ENCODE assay signal across 25 mouse cellular contexts in genomic region chr12:101074821-101075429, GRCm38 (mm10). TPM values are rescaled to one million over a fixed set of nuclear protein-coding genes. Genes with fewer than 3 reads are reported as not detected.
DNase-seq lines count a peak whose midpoint lies in the region; ATAC-seq and TF ChIP-seq lines count a peak whose summit lies in the region.
"Had no signal": no experiment of that assay in that cellular context is flagged by ENCODE, and none has a peak within 500 bp of the region (broad histone marks: within the 10 kb centered on the region; RNA-seq: fewer than 3 reads in every experiment).

No protein-coding gene starts in this region.

- H3K9ac ChIP-seq in liver, embryonic 11.5 days (ENCODE audit: low read depth, low read length), result no peak overlapping the region
- peak overlapping the region; percentile 60 for H3K9ac ChIP-seq in CH12.LX (ENCODE audit: insufficient read depth, low read depth)
- H3K9ac ChIP-seq in hindbrain, embryonic 11.5 days (ENCODE audit: low read depth, low read length), result no peak overlapping the region
- H3K9ac ChIP-seq: forebrain, postnatal 0 days; heart, embryonic 13.5 days; limb, embryonic 12.5 days; liver, embryonic 15.5 days; midbrain, embryonic 15.5 days; neural tube, embryonic 12.5 days had no signal

- no peak for ATAC-seq in liver, embryonic 11.5 days (replicated peaks; ENCODE audit: low FRiP score)
- no peak for ATAC-seq in hindbrain, embryonic 11.5 days (ENCODE audit: low FRiP score)
- ATAC-seq: forebrain, postnatal 0 days; hindbrain, embryonic 16.5 days; intestine, postnatal 0 days; midbrain, embryonic 15.5 days had no signal

- peak; percentile 10 for DNase-seq in liver, embryonic 11.5 days (ENCODE audit: low spot score)
- DNase-seq in liver (no peak), CH12.LX (ENCODE audit: extremely low read depth) (no peak)
- DNase-seq in CD4-positive helper T cell, adult 2 months (ENCODE audit: low read depth, low spot score), result peak; percentile 32
- peak; percentile 69 for DNase-seq in induced T-regulatory cell, adult 2 months (ENCODE audit: low read depth)
- no peak for DNase-seq in adrenal gland, adult 2 months
- no peak for DNase-seq in hindbrain, embryonic 11.5 days (ENCODE audit: low spot score)
- DNase-seq in frontal cortex, postnatal 25 days (ENCODE audit: low spot score in 2 of 2), result no peak
- DNase-seq: adrenal gland, postnatal 36 days; cerebellum, adult 11-12 months; cerebellum, postnatal 14 days; forebrain, postnatal 0 days; heart, postnatal 36 days; kidney, postnatal 25 days; layer of hippocampus, postnatal 36 days; lung, postnatal 10 days; thymus, postnatal 25 days had no signal

- peaks cover 83% of the 10 kb centered on the region for H3K79me2 ChIP-seq in CH12.LX (replicated peaks; ENCODE audit: control insufficient read depth, extremely low read depth, insufficient read depth, poor library complexity, severe bottlenecking)

- H3K4me3 ChIP-seq in liver, embryonic 11.5 days (ENCODE audit: low read depth, low read length), result no peak overlapping the region
- no peak overlapping the region for H3K4me3 ChIP-seq in CH12.LX (replicated peaks in 1 of 3; ENCODE audit: low read depth in 2 of 3, low read length in 2 of 3, poor library complexity in 1 of 3)
- no peak overlapping the region for H3K4me3 ChIP-seq in hindbrain, embryonic 11.5 days (ENCODE audit: low read depth, low read length)
- H3K4me3 ChIP-seq: heart, embryonic 13.5 days; layer of hippocampus, adult 2 months; limb, embryonic 12.5 days; liver, embryonic 15.5 days; midbrain, embryonic 15.5 days; neural tube, embryonic 12.5 days had no signal

- peaks cover 9% of the 10 kb centered on the region for H3K4me1 ChIP-seq in liver, embryonic 11.5 days (replicated peaks; ENCODE audit: control insufficient read depth, insufficient read depth, low read length)
- H3K4me1 ChIP-seq in CH12.LX (ENCODE audit: control insufficient read depth in 1 of 2, insufficient read depth in 2 of 2), result peaks cover 4 to 46% of the 10 kb centered on the region in 2 experiments; a peak in 3 of 4 replicates
- H3K4me1 ChIP-seq in hindbrain, embryonic 11.5 days (replicated peaks; ENCODE audit: control insufficient read depth, insufficient read depth, low read length), result no peaks in the 10 kb centered on the region
- H3K4me1 ChIP-seq: limb, embryonic 12.5 days; neural tube, embryonic 12.5 days had no signal

- H3K27me3 ChIP-seq in liver, embryonic 11.5 days (replicated peaks; ENCODE audit: control insufficient read depth, insufficient read depth, low read length), result no peaks in the 10 kb centered on the region
- no peaks in the 10 kb centered on the region for H3K27me3 ChIP-seq in CH12.LX (replicated peaks)
- no peaks in the 10 kb centered on the region for H3K27me3 ChIP-seq in hindbrain, embryonic 11.5 days (ENCODE audit: control insufficient read depth, insufficient read depth, low read length)
- H3K27me3 ChIP-seq: heart, embryonic 13.5 days; limb, embryonic 12.5 days; liver, embryonic 15.5 days; midbrain, embryonic 15.5 days; neural tube, embryonic 12.5 days had no signal

- dilution Hi-C loops in CH12.LX (cut with MboI; ENCODE audit: extremely low pct_ligation_motif_present, extremely low pct_unique_long_range_greater_than_20kb, low sequenced_read_pairs), result no loop called here

- no peaks in the 10 kb centered on the region for H3K9me3 ChIP-seq in liver, embryonic 11.5 days (ENCODE audit: control insufficient read depth, low read length)
- no peaks in the 10 kb centered on the region for H3K9me3 ChIP-seq in CH12.LX (replicated peaks; ENCODE audit: low read length)
- no peaks in the 10 kb centered on the region for H3K9me3 ChIP-seq in hindbrain, embryonic 11.5 days (ENCODE audit: control insufficient read depth, low read length)
- H3K9me3 ChIP-seq: heart, embryonic 13.5 days; limb, embryonic 12.5 days; liver, embryonic 15.5 days; midbrain, embryonic 15.5 days; neural tube, embryonic 12.5 days had no signal

- H3K36me3 ChIP-seq in liver, embryonic 11.5 days (ENCODE audit: control insufficient read depth, insufficient read depth, low read length), result peaks cover 3% of the 10 kb centered on the region; the same call in 1 of the 2 replicates
- H3K36me3 ChIP-seq in CH12.LX (replicated peaks in 1 of 2; ENCODE audit: control insufficient read depth in 1 of 2, insufficient read depth in 1 of 2, low read length in 1 of 2), result peaks cover 15 to 41% of the 10 kb centered on the region in 2 experiments
- no peaks in the 10 kb centered on the region for H3K36me3 ChIP-seq in hindbrain, embryonic 11.5 days (ENCODE audit: control insufficient read depth, insufficient read depth, low read length)
- H3K36me3 ChIP-seq: midbrain, embryonic 15.5 days had no signal

- no peak for TF ChIP-seq RAD21 in CH12.LX (IDR thresholded peaks at IDR 0.05; ENCODE audit: low read depth, low read length)

- in situ Hi-C loops in CH12.LX (cut with MboI; ENCODE audit: low pct_ligation_motif_present, low pct_unique_long_range_greater_than_20kb, low sequenced_read_pairs), result no loop called here

- TF ChIP-seq POLR2A in CH12.LX (IDR thresholded peaks at IDR 0.05; ENCODE audit: low read depth, low read length), result no peak

- TF ChIP-seq EP300 in CH12.LX (IDR thresholded peaks at IDR 0.05; ENCODE audit: low read length), result no peak

- H3K27ac ChIP-seq in liver, embryonic 11.5 days (ENCODE audit: low read depth, low read length), result no peak overlapping the region
- peak overlapping the region; percentile 36; the same call in 1 of the 2 replicates for H3K27ac ChIP-seq in CH12.LX (ENCODE audit: insufficient read depth, low read depth)
- no peak overlapping the region for H3K27ac ChIP-seq in hindbrain, embryonic 11.5 days (ENCODE audit: low read depth, low read length)
- H3K27ac ChIP-seq: heart, embryonic 13.5 days; layer of hippocampus, adult 2 months; limb, embryonic 12.5 days; liver, embryonic 15.5 days; midbrain, embryonic 15.5 days; neural tube, embryonic 12.5 days had no signal

- 86% methylated on average over 4 of the region's 4 CpGs for WGBS in liver, embryonic 11.5 days
- WGBS in hindbrain, embryonic 11.5 days, result 97% methylated on average over 4 of the region's 4 CpGs

- H3K4me2 ChIP-seq in liver, embryonic 11.5 days, result no peak overlapping the region
- H3K4me2 ChIP-seq in CH12.LX (ENCODE audit: insufficient read depth, low read depth, poor library complexity, severe bottlenecking), result peak overlapping the region; percentile 96
- no peak overlapping the region for H3K4me2 ChIP-seq in hindbrain, embryonic 11.5 days (replicated peaks; ENCODE audit: low read depth, low read length)
- H3K4me2 ChIP-seq: heart, embryonic 13.5 days; limb, embryonic 12.5 days; liver, embryonic 15.5 days; midbrain, embryonic 15.5 days; neural tube, embryonic 12.5 days had no signal

- no peak for TF ChIP-seq CTCF in CH12.LX (conservative IDR thresholded peaks at IDR 0.05 in 1 of 2, IDR thresholded peaks at IDR 0.05 in 1 of 2; ENCODE audit: low read depth in 2 of 2, low read length in 2 of 2)

TF ChIP-seq in CH12.LX, 34 proteins besides CTCF, POLR2A, EP300 and RAD21:
- TF ChIP-seq MAX (IDR thresholded peaks at IDR 0.05; ENCODE audit: low read length), result no peak
- no peak for TF ChIP-seq ZMIZ1 (IDR thresholded peaks at IDR 0.05; ENCODE audit: low read depth, low read length)
- 0 out of 2 replicates have a peak, but pooled peaks have one; percentile 39 for TF ChIP-seq CHD1 (IDR thresholded peaks at IDR 0.05; ENCODE audit: low read depth, low read length)

RNA-seq across cellular contexts. Expression of gene Ppp4r3a, which starts 8.6 kb away (rescaled TPM):
- 53.4 and 54.4 TPM in 2 replicates for polyA plus RNA-seq in liver, embryonic 11.5 days (2014; fragmentation: Nextera tagmentation; extraction: Ambion mirVana)
- total RNA-seq in CH12.LX (2012; rRNA removed) (43.2 and 49.9 TPM in 2 replicates), CH12.LX (2014; rRNA removed) (68.6 and 77.5 TPM in 2 replicates)
- 64.5 and 68.5 TPM in 2 replicates for polyA plus RNA-seq in CH12.LX (2012; ENCODE audit: insufficient read length, low read depth)
- total RNA-seq in adrenal gland, adult 2 months (2021), result 10 to 100 TPM; 42.6 to 74.8 TPM
- 13.6 and 14.6 TPM in 2 replicates for polyA plus RNA-seq in adrenal gland, adult 2 months (2012; rRNA removed)
- polyA plus RNA-seq in hindbrain, embryonic 11.5 days (2014; fragmentation: Nextera tagmentation; extraction: Ambion mirVana), result 59.9 and 63.6 TPM in 2 replicates

RNA-seq across cellular contexts. Expression of gene Ccdc88c, which starts 46.1 kb away (rescaled TPM):
- polyA plus RNA-seq in liver, embryonic 11.5 days (2014; fragmentation: Nextera tagmentation; extraction: Ambion mirVana), result 11.8 and 13.3 TPM in 2 replicates
- total RNA-seq in CH12.LX (2012; rRNA removed) (24.9 and 25.9 TPM in 2 replicates), CH12.LX (2014; rRNA removed) (19.3 and 20.3 TPM in 2 replicates)
- polyA plus RNA-seq in CH12.LX (2012; ENCODE audit: insufficient read length, low read depth), result 30.1 and 32.7 TPM in 2 replicates
- total RNA-seq in adrenal gland, adult 2 months (2021), result 1 to 10 TPM; 1.8 to 2.2 TPM
- 1.3 and 1.5 TPM in 2 replicates for polyA plus RNA-seq in adrenal gland, adult 2 months (2012; rRNA removed)
- polyA plus RNA-seq in hindbrain, embryonic 11.5 days (2014; fragmentation: Nextera tagmentation; extraction: Ambion mirVana), result 11.6 and 14.1 TPM in 2 replicates

Comparison
In these comparisons a context has a peak if more than half of its experiments do, and no peak if none do; other contexts are left out.
1. DNase-seq: peak in liver, embryonic 11.5 days (single experiment), CD4-positive helper T cell, adult 2 months (single experiment) and induced T-regulatory cell, adult 2 months (single experiment); none in liver (single experiment), CH12.LX (single experiment), adrenal gland, adult 2 months (single experiment), hindbrain, embryonic 11.5 days (single experiment) and frontal cortex, postnatal 25 days (0 of 2).